Mouse (Mus musculus): ENCODE measurements around the gene Hoxd3. TPM values are rescaled to one million over a fixed set of nuclear protein-coding genes. Genes with fewer than 3 reads are reported as not detected.

Hoxd3 gene
- total and polyA plus RNA-seq, 3 experiments, result not detected

DNA sequence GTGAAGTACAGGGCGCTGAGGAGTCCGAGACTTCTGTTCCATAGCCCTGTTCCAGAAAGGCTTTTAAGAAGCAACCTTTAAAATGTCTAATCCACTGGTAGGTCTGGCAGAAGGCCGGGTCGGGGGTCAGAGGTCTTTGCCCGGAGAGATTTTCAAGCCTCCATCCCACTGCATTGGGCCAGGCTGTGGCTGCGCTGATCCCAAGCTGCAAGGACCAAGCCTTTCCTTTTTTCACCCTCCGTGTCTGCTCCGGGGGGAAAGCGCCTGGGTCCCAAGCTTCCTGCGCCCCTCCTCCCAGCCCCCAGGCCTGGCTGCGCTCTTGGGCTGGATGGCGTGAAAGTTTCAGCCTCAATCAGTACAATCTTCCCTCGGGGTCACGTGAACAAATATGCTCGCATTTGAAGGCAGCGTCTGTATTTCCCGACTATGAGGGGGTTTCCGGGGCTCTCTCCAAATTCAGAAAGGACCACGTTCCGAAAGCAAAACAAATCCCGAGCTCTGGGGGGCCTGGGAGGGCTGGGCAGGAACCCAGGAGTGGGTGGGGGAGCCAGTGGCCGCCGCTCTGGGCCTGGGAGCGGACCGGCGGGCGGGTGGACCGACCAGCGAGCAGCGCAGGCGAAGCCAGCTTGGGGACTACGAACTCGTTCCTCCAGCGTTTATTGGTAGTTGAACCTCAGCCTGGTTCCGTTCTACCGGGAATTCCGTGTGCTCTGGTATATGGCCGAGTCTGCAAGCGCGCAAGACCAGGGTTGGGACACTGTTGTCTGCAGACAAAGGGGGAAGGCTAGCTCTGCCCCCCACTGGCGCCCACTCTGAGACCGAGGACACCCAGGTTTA, 24.3 kb downstream of the Hoxd3 start:
- TF ChIP-seq TAL1 (IDR thresholded peaks at IDR 0.05; ENCODE audit: low read length), result no peak
- DNase-seq (ENCODE audit: low read depth, low spot score), result no peak
- H3K79me2 ChIP-seq (ENCODE audit: control insufficient read depth, insufficient read depth, low read length, poor library complexity), result no peaks in the 10 kb centered on the region
- no peak overlapping the region for H3K27ac ChIP-seq (ENCODE audit: control insufficient read depth, low read depth, low read length)
- H3K27me3 ChIP-seq (ENCODE audit: control insufficient read depth in 1 of 2, insufficient read depth in 2 of 2, low read length in 2 of 2), result no peaks in the 10 kb centered on the region; a peak in 1 of 4 replicates
- no peak overlapping the region for H3K4me3 ChIP-seq (ENCODE audit: control insufficient read depth in 1 of 2, insufficient read depth in 1 of 2, low read depth in 2 of 2, low read length in 2 of 2)
- no peaks in the 10 kb centered on the region for H3K4me1 ChIP-seq (ENCODE audit: control insufficient read depth in 1 of 2, insufficient read depth in 2 of 2, low read length in 2 of 2)
- no peaks in the 10 kb centered on the region for H3K36me3 ChIP-seq (ENCODE audit: control insufficient read depth in 1 of 2, insufficient read depth in 2 of 2, low read length in 2 of 2)
- H3K9ac ChIP-seq (ENCODE audit: control insufficient read depth, low read depth, low read length, poor library complexity, severe bottlenecking), result no peak overlapping the region
- no peaks in the 10 kb centered on the region for H3K9me3 ChIP-seq (replicated peaks; ENCODE audit: insufficient read depth, low read length)

DNA sequence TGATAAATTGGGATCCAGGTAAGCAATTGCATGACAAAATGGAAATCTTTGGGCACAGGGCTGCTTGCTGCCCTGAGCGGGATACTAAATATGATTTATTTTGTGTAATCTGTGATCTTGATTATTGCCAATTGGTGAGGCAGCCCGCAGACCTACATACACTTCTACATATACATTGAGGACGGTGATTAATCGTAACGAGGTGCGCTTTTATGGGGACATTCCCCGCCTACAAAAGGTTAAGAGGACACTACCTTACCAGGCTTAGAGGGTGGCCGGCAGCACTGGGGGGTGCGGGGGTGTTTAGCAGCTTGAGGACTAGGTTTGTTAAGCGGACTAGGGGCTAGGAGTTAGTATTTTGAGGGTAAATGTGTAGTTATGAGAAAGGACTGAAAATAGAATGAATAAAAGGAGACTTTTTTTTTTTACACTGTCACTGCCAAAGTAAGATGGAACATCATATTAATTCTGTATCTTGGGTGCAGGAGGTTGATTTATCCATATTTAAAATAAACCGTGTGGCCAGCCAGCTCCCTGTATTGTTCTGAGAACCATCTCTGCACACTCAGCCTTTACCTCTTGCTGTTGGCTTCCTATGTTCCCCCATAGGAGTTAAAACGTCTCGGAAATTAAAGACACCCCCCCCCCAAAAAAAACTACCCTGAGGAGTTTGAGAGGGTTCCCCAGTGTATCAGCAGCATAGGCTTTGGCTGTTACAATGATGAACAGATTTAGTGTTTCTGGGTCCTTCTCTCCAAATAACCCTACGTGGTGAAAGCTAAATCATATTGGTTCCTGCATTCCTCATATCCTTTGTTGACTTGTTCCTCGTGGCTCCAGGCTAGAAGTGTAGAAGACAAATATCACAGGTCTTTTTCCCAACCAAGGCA, 25.2 kb downstream of the Hoxd3 start:
- Histone ChIP-seq H3K9ac (ENCODE audit: control insufficient read depth, low read depth, low read length, poor library complexity, severe bottlenecking) (no peak overlapping the region), H3K4me3 (ENCODE audit: control insufficient read depth in 1 of 2, insufficient read depth in 1 of 2, low read depth in 2 of 2, low read length in 2 of 2) (no peak overlapping the region), H3K27ac (ENCODE audit: control insufficient read depth, low read depth, low read length) (no peak overlapping the region), H3K9me3 (replicated peaks; ENCODE audit: insufficient read depth, low read length) (no peaks in the 10 kb centered on the region), H3K36me3 (ENCODE audit: control insufficient read depth in 1 of 2, insufficient read depth in 2 of 2, low read length in 2 of 2) (no peaks in the 10 kb centered on the region), H3K79me2 (ENCODE audit: control insufficient read depth, insufficient read depth, low read length, poor library complexity) (no peaks in the 10 kb centered on the region), H3K4me1 (ENCODE audit: control insufficient read depth in 1 of 2, insufficient read depth in 2 of 2, low read length in 2 of 2) (no peaks in the 10 kb centered on the region), H3K27me3 (ENCODE audit: control insufficient read depth in 1 of 2, insufficient read depth in 2 of 2, low read length in 2 of 2) (peaks cover 0 to 2% of the 10 kb centered on the region in 2 experiments; a peak in 2 of 4 replicates)
- TF ChIP-seq ZC3H11A (IDR thresholded peaks at IDR 0.05; ENCODE audit: low read depth, low read length) (no peak), MYC (IDR thresholded peaks at IDR 0.05; ENCODE audit: low read depth, low read length) (no peak), NELFE (IDR thresholded peaks at IDR 0.05; ENCODE audit: low read depth, low read length) (no peak), MYB (IDR thresholded peaks at IDR 0.05; ENCODE audit: low read depth, low read length) (no peak), CTCF (IDR thresholded peaks at IDR 0.05 in 2 of 3, conservative IDR thresholded peaks at IDR 0.05 in 1 of 3; ENCODE audit: control insufficient read depth in 1 of 3, insufficient read depth in 1 of 3, low read depth in 2 of 3, low read length in 3 of 3, poor library complexity in 1 of 3, severe bottlenecking in 1 of 3) (no peak), BHLHE40 (IDR thresholded peaks at IDR 0.05; ENCODE audit: borderline replicate concordance, low read depth, low read length) (no peak)
- no peak for DNase-seq (ENCODE audit: low read depth, low spot score)

DNA sequence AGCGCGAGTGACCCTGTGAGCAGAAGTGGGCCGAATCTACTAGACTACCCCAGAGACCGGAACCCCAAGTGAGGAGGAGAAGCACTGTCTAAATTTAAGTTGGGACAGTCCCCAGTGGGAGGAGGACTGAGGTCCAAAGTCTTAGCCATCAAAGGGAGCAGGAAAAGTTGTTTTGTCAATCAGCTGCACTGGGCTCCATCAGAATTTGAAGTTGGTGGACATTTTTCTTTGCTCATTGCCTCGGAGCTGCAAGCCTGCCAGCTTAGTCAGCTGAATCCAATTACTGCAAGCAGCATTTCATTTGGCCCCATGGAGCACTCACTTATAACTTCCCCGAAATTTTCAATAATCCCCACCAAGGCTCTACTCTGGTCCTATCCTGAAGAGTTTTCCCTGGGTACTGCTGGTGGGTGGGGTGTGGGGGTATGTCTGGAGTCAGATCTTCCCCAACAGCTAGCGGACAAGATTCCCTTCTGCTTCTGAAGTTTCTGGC, 25.9 kb downstream of the Hoxd3 start:
- Histone ChIP-seq H3K9ac (ENCODE audit: control insufficient read depth, low read depth, low read length, poor library complexity, severe bottlenecking) (no peak overlapping the region), H3K79me2 (ENCODE audit: control insufficient read depth, insufficient read depth, low read length, poor library complexity) (no peaks in the 10 kb centered on the region), H3K27ac (ENCODE audit: control insufficient read depth, low read depth, low read length) (no peak overlapping the region), H3K36me3 (ENCODE audit: control insufficient read depth in 1 of 2, insufficient read depth in 2 of 2, low read length in 2 of 2) (no peaks in the 10 kb centered on the region), H3K4me1 (ENCODE audit: control insufficient read depth in 1 of 2, insufficient read depth in 2 of 2, low read length in 2 of 2) (no peaks in the 10 kb centered on the region), H3K9me3 (replicated peaks; ENCODE audit: insufficient read depth, low read length) (no peaks in the 10 kb centered on the region), H3K4me3 (ENCODE audit: control insufficient read depth in 1 of 2, insufficient read depth in 1 of 2, low read depth in 2 of 2, low read length in 2 of 2) (no peak overlapping the region), H3K27me3 (ENCODE audit: control insufficient read depth in 1 of 2, insufficient read depth in 2 of 2, low read length in 2 of 2) (peaks cover 0 to 2% of the 10 kb centered on the region in 2 experiments; a peak in 3 of 4 replicates)
- TF ChIP-seq GATA1 (IDR thresholded peaks at IDR 0.05; ENCODE audit: low read depth, low read length) (no peak), POLR2A (IDR thresholded peaks at IDR 0.05; ENCODE audit: control insufficient read depth in 1 of 2, insufficient read depth in 1 of 2, low read depth in 1 of 2, low read length in 2 of 2, poor library complexity in 1 of 2) (no peak), HCFC1 (IDR thresholded peaks at IDR 0.05; ENCODE audit: low read depth, low read length) (no peak), POLR2AphosphoS2 (IDR thresholded peaks at IDR 0.05; ENCODE audit: low read length) (no peak), MEF2A (IDR thresholded peaks at IDR 0.05; ENCODE audit: extremely low read depth, insufficient replicate concordance, low read depth, low read length, poor library complexity, severe bottlenecking) (no peak), ETS1 (IDR thresholded peaks at IDR 0.05; ENCODE audit: low read depth, low read length) (no peak), JUND (IDR thresholded peaks at IDR 0.05; ENCODE audit: low read depth, low read length) (no peak), E2F4 (IDR thresholded peaks at IDR 0.05; ENCODE audit: borderline replicate concordance, low read depth, low read length) (no peak), NELFE (IDR thresholded peaks at IDR 0.05; ENCODE audit: low read depth, low read length) (no peak), NRF1 (IDR thresholded peaks at IDR 0.05; ENCODE audit: insufficient read depth, low read depth, low read length, poor library complexity, severe bottlenecking) (no peak), SMC3 (IDR thresholded peaks at IDR 0.05; ENCODE audit: low read depth, low read length) (no peak), ELF1 (IDR thresholded peaks at IDR 0.05; ENCODE audit: low read depth, low read length) (no peak), POLR2AphosphoS5 (IDR thresholded peaks at IDR 0.05; ENCODE audit: borderline replicate concordance, low read depth, low read length) (no peak)
- DNase-seq (ENCODE audit: low read depth, low spot score), result no peak
